10 mouse cellular contexts compared by ENCODE assay signal in the genomic region with DNA sequence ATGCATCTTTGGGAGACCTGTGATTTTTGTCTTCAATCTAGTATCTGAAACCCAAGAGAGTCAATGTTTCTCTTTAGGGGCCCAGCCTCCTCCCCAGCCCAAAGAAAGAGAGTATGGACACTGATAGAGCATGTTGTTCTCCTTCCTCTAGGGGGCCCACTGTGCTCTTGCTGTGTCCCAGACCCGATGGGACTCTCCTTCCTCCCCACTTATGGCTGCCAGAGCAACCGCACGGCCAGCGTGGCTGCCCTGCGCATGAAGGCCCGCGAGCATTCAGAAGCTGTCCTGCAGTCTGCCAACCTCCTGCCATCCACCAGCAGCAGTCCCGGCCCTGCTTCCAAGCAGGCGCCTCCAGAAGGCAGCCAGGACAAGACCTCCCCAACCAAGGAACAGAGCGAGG. TPM values are rescaled to one million over a fixed set of nuclear protein-coding genes. Genes with fewer than 3 reads are reported as not detected.
DNase-seq lines count a peak whose midpoint lies in the region; ATAC-seq and TF ChIP-seq lines count a peak whose summit lies in the region.
"Had no signal": no experiment of that assay in that cellular context is flagged by ENCODE, and none has a peak within 500 bp of the region (broad histone marks: within the 10 kb centered on the region; RNA-seq: fewer than 3 reads in every experiment).

No protein-coding gene starts in this region.

- no peak overlapping the region for H3K4me3 ChIP-seq in left cerebral cortex, adult 2 months
- H3K4me3 ChIP-seq in embryonic facial prominence, embryonic 12.5 days: no peak overlapping the region
- H3K4me3 ChIP-seq in liver, embryonic 12.5 days: no peak overlapping the region
- H3K4me3 ChIP-seq: megakaryocyte, embryonic 14.5 days had no signal

- H3K27me3 ChIP-seq in embryonic facial prominence, embryonic 12.5 days: no peaks in the 10 kb centered on the region
- H3K27me3 ChIP-seq in liver, embryonic 12.5 days (replicated peaks): no peaks in the 10 kb centered on the region

- TF ChIP-seq CTCF in left cerebral cortex, adult 2 months (IDR thresholded peaks at IDR 0.05): peak; percentile 24

- ATAC-seq in embryonic facial prominence, embryonic 12.5 days (ENCODE audit: insufficient number of reproducible peaks, insufficient read depth, low FRiP score, low TSS enrichment): no peak
- ATAC-seq in liver, embryonic 12.5 days: no peak

- peak overlapping the region; percentile 8; the same call in 1 of the 2 replicates for H3K4me2 ChIP-seq in embryonic facial prominence, embryonic 12.5 days (replicated peaks)
- H3K4me2 ChIP-seq in liver, embryonic 12.5 days: 0 out of 2 replicates have a peak overlapping the region, but pooled peaks have one; percentile 10

- H3K27ac ChIP-seq in left cerebral cortex, adult 2 months: no peak overlapping the region
- H3K27ac ChIP-seq in embryonic facial prominence, embryonic 12.5 days: no peak overlapping the region
- no peak overlapping the region for H3K27ac ChIP-seq in liver, embryonic 12.5 days

- intact Hi-C loops in left cerebral cortex, adult 2 months (cut with DNase I): no loop called here
- intact Hi-C loops in left cerebral cortex, postnatal 36 days (cut with DNase I): no loop called here

- no peaks in the 10 kb centered on the region for H3K4me1 ChIP-seq in embryonic facial prominence, embryonic 12.5 days
- no peaks in the 10 kb centered on the region for H3K4me1 ChIP-seq in liver, embryonic 12.5 days

- 36% methylated on average over 10 of the region's 10 CpGs for WGBS in embryonic facial prominence, embryonic 12.5 days
- 18% methylated on average over 10 of the region's 10 CpGs for WGBS in liver, embryonic 12.5 days (ENCODE audit: insufficient replicate concordance)

- no peaks in the 10 kb centered on the region for H3K9me3 ChIP-seq in embryonic facial prominence, embryonic 12.5 days
- no peaks in the 10 kb centered on the region for H3K9me3 ChIP-seq in liver, embryonic 12.5 days (replicated peaks)
- H3K9me3 ChIP-seq: megakaryocyte, embryonic 14.5 days had no signal

- H3K9ac ChIP-seq in embryonic facial prominence, embryonic 12.5 days: no peak overlapping the region
- H3K9ac ChIP-seq in liver, embryonic 12.5 days: no peak overlapping the region

- DNase-seq in cerebellum, postnatal 10 days: peak; percentile 45 to 53
- DNase-seq in cerebellum, adult 9-10 months: no peak
- DNase-seq in left cerebral cortex, adult 2 months (ENCODE audit: extremely low spot score in 1 of 2, low spot score in 2 of 2): no peak
- no peak for DNase-seq in left cerebral cortex, postnatal 36 days (ENCODE audit: low spot score in 2 of 2)
- DNase-seq in frontal cortex, postnatal 25 days (ENCODE audit: low spot score in 2 of 2): no peak
- DNase-seq in cerebellum, adult 8-10 months: no peak
- DNase-seq: kidney, postnatal 25 days had no signal

- H3K36me3 ChIP-seq in embryonic facial prominence, embryonic 12.5 days: no peaks in the 10 kb centered on the region
- no peaks in the 10 kb centered on the region for H3K36me3 ChIP-seq in liver, embryonic 12.5 days

RNA-seq across cellular contexts. Expression of gene Prrxl1, which starts 29.4 kb away (rescaled TPM):
- not detected for total RNA-seq in left cerebral cortex, adult 2 months (2021)
- not detected for total RNA-seq in left cerebral cortex, postnatal 36 days (2021)
- 9.7 and 12.4 TPM in 2 replicates for polyA plus RNA-seq in embryonic facial prominence, embryonic 12.5 days (2016; fragmentation: Nextera tagmentation; extraction: Ambion mirVana)
- polyA plus RNA-seq in liver, embryonic 12.5 days (2016; fragmentation: Nextera tagmentation; extraction: Ambion mirVana): not detected in 2 replicates

RNA-seq across cellular contexts. Expression of gene 3425401B19Rik, which starts 56.5 kb away (rescaled TPM):
- total RNA-seq in left cerebral cortex, adult 2 months (2021): under 1 TPM; 0.07 to 0.20 TPM
- under 1 TPM; 0.11 to 0.35 TPM for total RNA-seq in left cerebral cortex, postnatal 36 days (2021)
- polyA plus RNA-seq in embryonic facial prominence, embryonic 12.5 days (2016; fragmentation: Nextera tagmentation; extraction: Ambion mirVana): 0.37 and 0.47 TPM in 2 replicates
- polyA plus RNA-seq in liver, embryonic 12.5 days (2016; fragmentation: Nextera tagmentation; extraction: Ambion mirVana): not detected in 2 replicates

Comparison
In these comparisons a context has a peak if more than half of its experiments do, and no peak if none do; other contexts are left out.
1. DNase-seq: peak in cerebellum, postnatal 10 days (2 of 2); none in cerebellum, adult 9-10 months (single experiment), left cerebral cortex, adult 2 months (0 of 2), left cerebral cortex, postnatal 36 days (0 of 2), frontal cortex, postnatal 25 days (0 of 2) and cerebellum, adult 8-10 months (single experiment).